Mouse (Mus musculus) spleen, adult 2 months (tissue): ENCODE results near the gene Fancd2.

Experiments used
- CTCF ChIP-seq: fragments of 200-500 bp; IDR thresholded peaks from 2 replicates; pipeline ENCODE4 v1.5.1; 2011; ENCODE audit warnings: mild to moderate bottlenecking, inconsistent platforms; ENCODE audit not compliant: insufficient read depth, insufficient read length, insufficient replicate concordance; ENCODE audit errors: extremely low read depth
- POLR2A ChIP-seq: fragments of 200-500 bp; IDR thresholded peaks from 2 replicates; pipeline ENCODE4 v1.6.1; 2011; ENCODE audit warnings: low read depth, low read length, inconsistent platforms

DNA sequence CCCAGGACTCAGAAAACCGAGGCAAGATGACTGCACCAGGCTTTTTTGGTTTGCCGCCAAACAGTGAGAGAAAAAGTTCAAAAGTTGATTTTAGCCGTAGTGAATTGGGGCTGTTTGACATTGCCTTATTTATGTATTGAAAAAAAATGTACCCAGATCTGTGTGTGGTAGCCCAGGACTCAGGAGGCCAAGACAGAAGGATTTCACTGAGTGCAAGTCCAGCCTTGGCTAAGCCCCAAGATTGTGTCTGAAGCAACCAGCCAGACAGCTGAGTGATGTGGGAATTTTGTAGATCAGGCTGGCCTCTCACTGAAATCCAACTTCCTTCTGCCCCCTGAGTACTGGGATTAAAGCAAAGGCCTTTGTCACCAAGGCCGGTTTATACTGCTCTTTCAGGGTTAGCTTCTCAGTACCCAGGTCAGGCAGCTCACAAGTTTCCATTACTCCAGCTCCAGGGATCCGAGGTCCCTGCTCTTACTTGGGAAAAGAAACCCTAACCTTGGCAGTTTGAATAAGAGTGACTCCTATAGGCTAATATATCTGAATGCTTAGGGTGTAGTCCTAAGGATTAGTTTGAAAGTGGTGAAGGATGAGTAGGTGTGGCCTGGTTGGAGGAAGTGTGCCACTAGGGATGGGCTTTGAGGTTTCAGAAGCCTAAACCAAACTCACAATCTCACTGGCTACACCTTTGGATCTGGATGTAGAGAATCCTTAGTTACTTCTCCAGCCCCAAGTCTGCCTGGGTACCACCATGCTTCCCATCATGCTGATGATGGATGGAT lies 93.7 kb downstream of the Fancd2 start:
- no peak for TF ChIP-seq POLR2A
- TF ChIP-seq CTCF = no peak
